Mouse (Mus musculus) megakaryocyte, embryonic 14.5 days (primary cell): ENCODE results near the gene Cubn. TPM values are rescaled to one million over a fixed set of nuclear protein-coding genes. Genes with fewer than 3 reads are reported as not detected.

Experiments used
- H3K27me3 ChIP-seq: replicated peaks from 2 replicates; pipeline ENCODE3; 2012; ENCODE audit warnings: inconsistent platforms
- H3K36me3 ChIP-seq: replicated peaks from 2 replicates; pipeline ENCODE3; 2012; ENCODE audit warnings: low read length, inconsistent platforms, mixed read lengths
- H3K4me1 ChIP-seq: 2 replicates; pipeline ENCODE4 v1.6.1; 2012; ENCODE audit warnings: inconsistent platforms
- H3K4me3 ChIP-seq: replicated peaks from 2 replicates; pipeline ENCODE3; 2012; ENCODE audit warnings: moderate library complexity, mild to moderate bottlenecking, inconsistent platforms
- H3K9me3 ChIP-seq: 2 replicates; pipeline ENCODE4 v1.6.1; 2012; ENCODE audit warnings: inconsistent platforms
- FLI1 ChIP-seq: IDR thresholded peaks from 2 replicates; pipeline ENCODE4 v1.6.1; 2012; ENCODE audit warnings: low read length, inconsistent platforms, mixed read lengths
- GATA1 ChIP-seq: IDR thresholded peaks from 3 replicates; pipeline ENCODE4 v1.6.1; 2012; ENCODE audit warnings: mixed read lengths, low read length, inconsistent platforms, borderline replicate concordance
- polyA plus RNA-seq: library from polyadenylated mRNA; stranded (reverse); fragments of >175 nt; gene quantifications from 2 replicates; pipeline ENCODE4 v1.2.3, GENCODE M21; 2012; ENCODE audit warnings: low replicate concordance; ENCODE audit not compliant: insufficient read depth

Gene Cubn
- polyA plus RNA-seq, 1 experiment, result not detected

GRCm38 (mm10) chr2:13451495-13452491, 39.8 kb downstream of the Cubn start:
- Histone ChIP-seq H3K4me1 (no peaks in the 10 kb centered on the region), H3K4me3 (no peak overlapping the region), H3K36me3 (no peaks in the 10 kb centered on the region), H3K27me3 (peaks cover 6% of the 10 kb centered on the region), H3K9me3 (no peaks in the 10 kb centered on the region)
- TF ChIP-seq GATA1, result no peak
- TF ChIP-seq FLI1, result no peak

- no peaks in the 10 kb centered on the region for H3K9me3 ChIP-seq
- TF ChIP-seq FLI1, result no peak
- TF ChIP-seq GATA1, result no peak
- H3K36me3 ChIP-seq, result no peaks in the 10 kb centered on the region
- no peak overlapping the region for H3K4me3 ChIP-seq
- H3K4me1 ChIP-seq, result no peaks in the 10 kb centered on the region; the same call in 1 of the 2 replicates
- peaks cover 4% of the 10 kb centered on the region for H3K27me3 ChIP-seq
Measured at GRCm38 (mm10) chr2:13450895-13451294, 40.7 kb downstream of the Cubn start.

GRCm38 (mm10) chr2:13450470-13450869, 41.1 kb downstream of the Cubn start:
- Histone ChIP-seq H3K4me1 (no peaks in the 10 kb centered on the region; the same call in 1 of the 2 replicates), H3K9me3 (no peaks in the 10 kb centered on the region), H3K27me3 (peaks cover 4% of the 10 kb centered on the region), H3K36me3 (no peaks in the 10 kb centered on the region), H3K4me3 (no peak overlapping the region)
- TF ChIP-seq FLI1 (no peak), GATA1 (no peak)

- H3K4me1 ChIP-seq, result peaks cover 5% of the 10 kb centered on the region
- no peaks in the 10 kb centered on the region for H3K36me3 ChIP-seq
- no peak for TF ChIP-seq GATA1
- TF ChIP-seq FLI1, result no peak
- no peak overlapping the region for H3K4me3 ChIP-seq
- H3K27me3 ChIP-seq, result no peaks in the 10 kb centered on the region
- H3K9me3 ChIP-seq, result no peaks in the 10 kb centered on the region
Measured at GRCm38 (mm10) chr2:13445156-13445555, 46.5 kb downstream of the Cubn start.

- no peaks in the 10 kb centered on the region for H3K9me3 ChIP-seq
- H3K4me3 ChIP-seq, result no peak overlapping the region
- TF ChIP-seq FLI1 (no peak), GATA1 (no peak)
- H3K4me1 ChIP-seq, result peaks cover 13% of the 10 kb centered on the region
- H3K27me3 ChIP-seq, result no peaks in the 10 kb centered on the region
- no peaks in the 10 kb centered on the region for H3K36me3 ChIP-seq
Measured at GRCm38 (mm10) chr2:13438983-13439382, 52.6 kb downstream of the Cubn start.

- Histone ChIP-seq H3K9me3 (no peaks in the 10 kb centered on the region), H3K4me3 (no peak overlapping the region), H3K36me3 (no peaks in the 10 kb centered on the region), H3K4me1 (peaks cover 13% of the 10 kb centered on the region), H3K27me3 (no peaks in the 10 kb centered on the region)
- TF ChIP-seq FLI1, result no peak
- no peak for TF ChIP-seq GATA1
Measured at GRCm38 (mm10) chr2:13438275-13438845, 53.3 kb downstream of the Cubn start.

- Histone ChIP-seq H3K4me1 (0 out of 2 replicates have a peak, but pooled peaks cover 3% of the 10 kb centered on the region), H3K27me3 (no peaks in the 10 kb centered on the region), H3K9me3 (0 out of 2 replicates have a peak, but pooled peaks cover 3% of the 10 kb centered on the region), H3K4me3 (no peak overlapping the region), H3K36me3 (no peaks in the 10 kb centered on the region)
- TF ChIP-seq FLI1, result no peak
- TF ChIP-seq GATA1, result no peak
Measured at GRCm38 (mm10) chr2:13432002-13432401, 59.6 kb downstream of the Cubn start.

- H3K9me3 ChIP-seq, result no peaks in the 10 kb centered on the region
- peaks cover 1% of the 10 kb centered on the region for H3K4me1 ChIP-seq
- no peaks in the 10 kb centered on the region for H3K27me3 ChIP-seq
- TF ChIP-seq FLI1 (no peak), GATA1 (no peak)
- no peak overlapping the region for H3K4me3 ChIP-seq
- H3K36me3 ChIP-seq, result no peaks in the 10 kb centered on the region
Measured at GRCm38 (mm10) chr2:13421974-13422760, 69.4 kb downstream of the Cubn start.

GRCm38 (mm10) chr2:13416765-13417524, 74.7 kb downstream of the Cubn start:
- no peaks in the 10 kb centered on the region for H3K36me3 ChIP-seq
- H3K4me3 ChIP-seq, result no peak overlapping the region
- no peaks in the 10 kb centered on the region for H3K27me3 ChIP-seq
- no peaks in the 10 kb centered on the region for H3K9me3 ChIP-seq
- TF ChIP-seq GATA1 (no peak), FLI1 (no peak)
- H3K4me1 ChIP-seq, result peaks cover 48% of the 10 kb centered on the region
